Mouse (Mus musculus) embryonic facial prominence, embryonic 11.5 days (tissue): ENCODE measurements at regions not wholly inside any gene's neighbourhood (a gene's known extent, or its start where the extent isn't known, plus 50 kb on each side); places are given as distances from the start of the nearest gene placed in this dataset.
A peak's percentile ranks its signal among the peaks of the same experiment; 100 is the strongest.

ENCODE experiments used
- ATAC-seq: fragments of 200-750 bp; cut with Nextera tagmentation; replicated peaks from 2 replicates; pipeline ENCODE4 v1.8.0; 2017; ENCODE audit warnings: low read depth; ENCODE audit not compliant: insufficient number of reproducible peaks, low FRiP score, low TSS enrichment
- DNase-seq: peaks from one replicate; pipeline ENCODE4 v3.0.0-alpha.2; 2015; ENCODE audit warnings: low spot score
- H3K27ac ChIP-seq: fragments of 300-500 bp; sonication (generic); replicated peaks from 2 replicates; pipeline ENCODE4 v1.5.1; 2014; ENCODE audit warnings: mild to moderate bottlenecking, low read depth, low read length, control low read depth
- H3K27me3 ChIP-seq: fragments of 300-500 bp; sonication (generic); 2 replicates; pipeline ENCODE4 v1.6.1; 2014; ENCODE audit warnings: mild to moderate bottlenecking, low read length, moderate library complexity, mixed read lengths; ENCODE audit not compliant: control insufficient read depth, insufficient read depth
- H3K36me3 ChIP-seq: fragments of 300-500 bp; sonication (generic); replicated peaks from 2 replicates; pipeline ENCODE4 v1.6.1; 2014; ENCODE audit warnings: low read depth, mild to moderate bottlenecking, low read length, moderate library complexity, mixed read lengths; ENCODE audit not compliant: control insufficient read depth, insufficient read depth
- H3K4me1 ChIP-seq: fragments of 300-500 bp; sonication (generic); 2 replicates; pipeline ENCODE4 v1.6.1; 2014; ENCODE audit warnings: low read length, mixed read lengths; ENCODE audit not compliant: control insufficient read depth, insufficient read depth
- H3K4me2 ChIP-seq: fragments of 300-500 bp; sonication (generic); 2 replicates; pipeline ENCODE4 v1.6.1; 2014; ENCODE audit warnings: low read depth, mild to moderate bottlenecking, control low read depth, low read length, moderate library complexity
- H3K4me3 ChIP-seq: fragments of 300-500 bp; sonication (generic); 2 replicates; pipeline ENCODE4 v1.5.1; 2014; ENCODE audit warnings: low read depth, low read length, control low read depth
- H3K9ac ChIP-seq: fragments of 300-500 bp; sonication (generic); replicated peaks from 2 replicates; pipeline ENCODE4 v1.6.1; 2014; ENCODE audit warnings: mild to moderate bottlenecking, control low read depth, low read length
- H3K9me3 ChIP-seq: fragments of 300-500 bp; sonication (generic); replicated peaks from 2 replicates; pipeline ENCODE4 v1.6.1; 2016; ENCODE audit warnings: mild to moderate bottlenecking, low read length, inconsistent platforms, mixed read lengths; ENCODE audit not compliant: control insufficient read depth
- WGBS: fragments of 180-500 bp; shearing (Covaris S2); extraction: QIAGEN DNeasy Blood & Tissue Kit; methylation state at CpG from one replicate; pipeline ENCODE4 v1.1.7; 2014; 5-methylcytosine and 5-hydroxymethylcytosine counted together

DNA sequence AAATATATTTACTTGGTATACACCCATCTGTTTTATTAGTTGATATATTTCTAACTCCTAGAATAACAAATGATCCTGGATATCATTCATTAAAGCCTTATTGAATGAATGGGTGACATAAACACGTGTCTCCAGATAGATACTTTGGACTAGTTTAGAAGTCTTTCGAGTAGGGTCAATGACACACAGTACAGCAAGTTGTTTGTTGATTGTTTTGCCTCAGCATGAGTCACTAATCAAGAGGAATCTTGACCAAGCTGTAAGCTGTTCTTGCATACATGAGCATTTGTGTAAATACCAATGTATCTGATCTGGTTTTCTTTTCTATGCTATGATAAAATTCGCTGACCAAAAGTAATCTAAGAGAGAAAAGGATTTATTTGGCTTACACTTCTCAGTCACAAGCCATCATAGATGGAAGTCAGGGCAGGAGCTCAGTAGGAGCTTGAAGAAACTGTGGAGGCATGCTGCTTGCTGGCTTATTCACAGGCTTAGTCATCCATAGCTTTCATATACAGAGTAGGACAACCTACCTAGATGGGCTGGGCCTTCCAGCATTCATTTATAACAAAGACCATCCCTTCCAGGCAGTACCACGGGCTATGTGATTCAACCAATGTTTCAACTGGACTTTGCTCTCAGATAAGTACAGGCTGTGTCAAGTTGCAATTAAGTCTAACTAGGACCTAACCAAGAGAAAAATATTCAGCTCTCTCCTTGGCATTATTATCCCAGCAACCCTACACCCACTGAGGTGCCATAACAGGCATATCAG, 192.5 kb downstream of the Rdh14 start:
- no peak overlapping the region for H3K4me2 ChIP-seq
- ATAC-seq, result no peak
- H3K4me3 ChIP-seq, result no peak overlapping the region
- H3K4me1 ChIP-seq, result no peaks in the 10 kb centered on the region
- no peak for DNase-seq
- H3K9ac ChIP-seq, result no peak overlapping the region
- H3K27ac ChIP-seq, result no peak overlapping the region
- no peaks in the 10 kb centered on the region for H3K27me3 ChIP-seq
- no peaks in the 10 kb centered on the region for H3K36me3 ChIP-seq
- no peaks in the 10 kb centered on the region for H3K9me3 ChIP-seq
- 80% methylated on average over 4 of the region's 4 CpGs for WGBS

DNA sequence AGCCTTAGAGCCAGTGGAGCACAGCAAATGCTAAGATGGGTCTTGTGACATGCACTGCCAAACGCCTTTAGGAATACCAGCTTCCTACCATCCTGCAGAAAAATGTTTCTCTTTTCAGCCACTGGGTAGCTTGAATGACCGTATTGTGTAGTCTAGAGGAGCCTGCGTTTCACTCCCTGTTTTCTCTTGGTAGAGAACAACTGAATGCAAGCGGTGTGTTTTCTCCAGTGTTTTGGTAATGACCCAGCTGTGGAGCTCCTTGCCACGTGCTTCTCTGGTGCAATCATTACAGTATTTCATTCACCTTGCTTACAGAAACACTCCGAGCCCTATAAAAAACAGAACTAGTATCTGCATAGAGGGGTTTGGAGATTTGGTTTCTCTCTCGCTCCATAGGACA, 193.5 kb downstream of the Rdh14 start:
- DNase-seq (peak; percentile 0), ATAC-seq (no peak)
- Histone ChIP-seq H3K9ac (no peak overlapping the region), H3K4me2 (no peak overlapping the region), H3K4me3 (no peak overlapping the region), H3K27ac (no peak overlapping the region), H3K9me3 (no peaks in the 10 kb centered on the region), H3K27me3 (no peaks in the 10 kb centered on the region), H3K36me3 (no peaks in the 10 kb centered on the region), H3K4me1 (no peaks in the 10 kb centered on the region)
- WGBS, result 54% methylated on average over 7 of the region's 7 CpGs

DNA sequence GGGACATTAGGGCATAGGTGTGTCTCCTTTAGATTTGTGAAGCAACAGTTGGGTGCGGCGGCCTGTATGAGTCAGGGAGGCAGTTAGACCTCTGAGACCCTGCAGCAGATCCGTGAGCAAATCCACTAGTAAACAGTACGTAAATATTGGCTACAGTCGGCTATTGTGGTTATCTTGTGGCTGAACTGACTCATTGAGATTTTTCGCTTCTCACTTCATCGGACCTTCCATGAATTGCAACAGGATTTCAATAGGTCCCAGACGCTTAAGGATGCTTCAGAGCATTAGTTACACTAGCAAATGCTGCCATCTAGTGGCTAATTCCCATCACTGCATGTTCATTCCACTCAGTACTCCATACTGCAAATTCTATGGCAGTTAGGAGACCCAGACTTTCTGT, 199.0 kb downstream of the Rdh14 start:
- H3K27ac ChIP-seq, result no peak overlapping the region
- WGBS, result 37% methylated on average over 8 of the region's 8 CpGs
- H3K9ac ChIP-seq, result no peak overlapping the region
- no peak overlapping the region for H3K4me2 ChIP-seq
- no peaks in the 10 kb centered on the region for H3K4me1 ChIP-seq
- H3K4me3 ChIP-seq, result no peak overlapping the region
- peak; percentile 66 for ATAC-seq
- no peaks in the 10 kb centered on the region for H3K36me3 ChIP-seq
- DNase-seq, result peak; percentile 91
- no peaks in the 10 kb centered on the region for H3K9me3 ChIP-seq
- no peaks in the 10 kb centered on the region for H3K27me3 ChIP-seq

DNA sequence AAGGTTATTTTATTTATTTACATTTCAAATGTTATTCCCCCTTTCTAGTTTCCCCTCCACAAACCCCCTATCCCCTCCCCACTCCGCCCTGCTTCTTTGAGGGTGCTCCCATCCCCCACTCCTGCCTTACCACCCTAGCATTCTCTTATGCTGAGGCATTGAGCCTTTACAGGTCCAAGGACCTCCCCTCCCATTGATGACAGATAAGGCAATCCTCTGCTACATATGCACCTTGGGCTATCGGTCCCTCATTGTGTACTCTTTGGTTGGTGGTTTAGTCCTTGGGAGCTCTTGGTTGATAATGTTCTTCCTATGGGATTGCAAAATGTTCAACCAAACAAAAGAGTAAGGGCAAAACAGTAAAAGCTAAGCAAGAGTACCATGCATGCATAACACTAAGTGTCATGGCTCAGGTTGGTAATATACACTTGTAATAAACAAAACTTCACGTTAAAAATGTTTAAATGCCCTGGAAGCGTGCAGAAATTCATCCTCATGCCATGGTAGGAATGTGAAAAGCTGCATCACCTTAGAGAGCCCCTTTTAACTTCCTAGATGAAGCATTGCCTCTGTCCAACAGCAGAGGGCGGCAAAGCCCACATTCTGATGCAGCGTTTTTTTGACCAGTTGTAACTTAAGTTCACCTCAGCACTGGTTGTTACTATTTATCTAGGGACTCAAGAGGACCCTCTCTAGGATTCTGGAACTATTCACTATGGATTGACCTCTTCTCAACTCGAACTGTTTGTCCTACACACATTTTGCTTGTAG, 207.6 kb downstream of the Rdh14 start:
- no peak overlapping the region for H3K4me3 ChIP-seq
- DNase-seq (peak; percentile 70), ATAC-seq (peak; percentile 62; the same call in 1 of the 2 replicates)
- H3K4me2 ChIP-seq, result no peak overlapping the region
- no peak overlapping the region for H3K9ac ChIP-seq
- 18% methylated on average over 7 of the region's 7 CpGs for WGBS
- H3K27me3 ChIP-seq, result no peaks in the 10 kb centered on the region
- no peaks in the 10 kb centered on the region for H3K9me3 ChIP-seq
- no peaks in the 10 kb centered on the region for H3K4me1 ChIP-seq
- H3K27ac ChIP-seq, result no peak overlapping the region
- no peaks in the 10 kb centered on the region for H3K36me3 ChIP-seq

DNA sequence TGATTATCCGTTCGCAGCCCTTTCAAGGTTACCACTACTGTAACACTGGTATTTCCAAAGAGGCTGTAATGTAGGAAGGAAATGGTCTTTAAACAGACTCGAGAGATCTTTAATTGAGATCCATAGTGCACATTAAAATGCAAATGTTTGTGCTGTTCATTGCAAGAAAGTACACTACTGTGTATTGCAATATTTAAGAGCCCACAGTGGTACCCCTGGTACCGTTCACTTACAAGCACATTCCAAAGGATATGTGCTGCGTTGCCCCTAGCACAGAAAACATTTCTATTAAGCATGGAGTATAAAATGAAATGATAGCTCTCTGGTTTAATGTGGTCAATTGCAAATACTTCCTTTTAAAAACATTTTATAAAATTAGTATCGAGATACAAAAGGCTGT, 209.5 kb downstream of the Rdh14 start:
- H3K4me3 ChIP-seq, result no peak overlapping the region
- no peaks in the 10 kb centered on the region for H3K4me1 ChIP-seq
- no peaks in the 10 kb centered on the region for H3K9me3 ChIP-seq
- WGBS, result 76% methylated on average over 6 of the region's 6 CpGs
- H3K27ac ChIP-seq, result no peak overlapping the region
- no peaks in the 10 kb centered on the region for H3K27me3 ChIP-seq
- no peak overlapping the region for H3K9ac ChIP-seq
- ATAC-seq (no peak), DNase-seq (no peak)
- H3K4me2 ChIP-seq, result no peak overlapping the region
- H3K36me3 ChIP-seq, result no peaks in the 10 kb centered on the region

DNA sequence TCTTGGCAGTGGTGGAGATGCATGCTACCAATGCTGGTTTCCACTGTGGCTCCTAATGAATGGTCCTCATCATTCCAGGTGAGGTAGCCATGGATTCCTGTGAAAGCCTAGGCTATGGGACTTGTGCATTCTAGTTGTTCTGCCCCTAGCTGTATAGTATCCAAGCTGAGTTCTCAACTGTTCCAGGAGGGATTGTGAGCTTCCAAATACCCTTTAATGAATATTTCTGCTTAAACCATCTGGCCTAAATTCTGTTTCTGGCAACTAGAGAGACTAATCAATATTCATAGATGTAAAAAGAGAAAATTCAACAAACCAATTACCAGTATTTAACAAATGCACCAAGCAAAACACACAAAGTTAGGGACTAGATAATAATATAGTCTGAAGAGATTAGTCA, 227.7 kb downstream of the Rdh14 start:
- no peak for ATAC-seq
- Histone ChIP-seq H3K27ac (no peak overlapping the region), H3K4me1 (no peaks in the 10 kb centered on the region), H3K36me3 (no peaks in the 10 kb centered on the region), H3K9ac (no peak overlapping the region), H3K4me3 (no peak overlapping the region), H3K27me3 (no peaks in the 10 kb centered on the region), H3K9me3 (no peaks in the 10 kb centered on the region), H3K4me2 (no peak overlapping the region)
- DNase-seq, result no peak

DNA sequence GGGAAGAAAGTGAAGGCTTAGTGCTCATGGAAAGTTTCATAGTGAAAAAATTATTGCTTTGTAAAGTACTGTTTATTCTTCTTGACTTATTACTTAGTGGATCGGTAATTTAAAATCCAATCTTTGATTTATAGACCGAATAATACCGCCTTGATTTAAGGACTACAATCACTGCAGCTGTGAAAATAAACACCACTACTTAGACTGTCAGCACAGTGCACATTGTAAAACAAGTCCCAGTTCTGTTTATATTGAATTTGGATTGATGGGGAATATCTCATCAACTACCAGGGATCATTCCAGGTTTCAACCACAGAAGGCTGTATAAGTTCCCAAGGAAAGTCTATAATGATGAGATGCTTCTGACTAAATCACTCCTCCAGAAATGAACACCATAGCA, 230.0 kb downstream of the Rdh14 start:
- H3K4me3 ChIP-seq, result no peak overlapping the region
- 83% methylated on average over 3 of the region's 3 CpGs for WGBS

DNA sequence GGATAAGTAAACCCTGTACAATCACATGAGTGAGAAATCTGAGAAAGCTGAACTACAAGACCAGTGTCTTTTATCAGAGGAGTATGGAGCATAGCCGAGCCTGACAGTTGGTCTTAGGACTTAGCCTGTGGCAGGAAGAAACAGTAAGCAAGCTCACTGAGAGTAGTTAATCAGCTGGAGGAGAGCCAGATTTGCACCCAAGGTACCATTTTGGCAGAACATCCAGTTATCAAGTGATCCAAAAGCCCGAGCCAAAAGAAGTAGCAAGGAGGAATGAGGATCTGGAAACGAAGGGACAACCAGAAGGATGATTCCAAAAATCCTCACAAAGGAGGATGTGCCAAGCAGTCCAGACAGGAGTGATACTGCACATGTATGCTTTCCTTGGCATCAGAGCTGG, 248.0 kb downstream of the Rdh14 start:
- ATAC-seq, result no peak
- WGBS, result 83% methylated on average over 3 of the region's 3 CpGs

More for the DNA sequence above, 230.0 kb downstream of the Rdh14 start:
- DNase-seq (no peak), ATAC-seq (no peak)
- H3K9ac ChIP-seq, result no peak overlapping the region
- H3K9me3 ChIP-seq, result no peaks in the 10 kb centered on the region
- no peaks in the 10 kb centered on the region for H3K27me3 ChIP-seq
- H3K4me2 ChIP-seq, result no peak overlapping the region
- H3K27ac ChIP-seq, result no peak overlapping the region
- H3K4me1 ChIP-seq, result no peaks in the 10 kb centered on the region
- no peaks in the 10 kb centered on the region for H3K36me3 ChIP-seq

More for the DNA sequence above, 248.0 kb downstream of the Rdh14 start:
- no peak overlapping the region for H3K4me3 ChIP-seq
- no peaks in the 10 kb centered on the region for H3K9me3 ChIP-seq
- no peaks in the 10 kb centered on the region for H3K4me1 ChIP-seq
- H3K36me3 ChIP-seq, result no peaks in the 10 kb centered on the region
- H3K27me3 ChIP-seq, result no peaks in the 10 kb centered on the region
- no peak overlapping the region for H3K4me2 ChIP-seq
- DNase-seq, result no peak
- no peak overlapping the region for H3K27ac ChIP-seq
- H3K9ac ChIP-seq, result no peak overlapping the region
